Mouse (Mus musculus) heart, adult 2 months (tissue): Measurements from ENCODE around the gene Cldn5.
A peak's percentile ranks its signal among the peaks of the same experiment; 100 is the strongest.

Experiments
- EP300 ChIP-seq: fragments of 200-500 bp; IDR thresholded peaks from 2 replicates; pipeline ENCODE4 v1.6.1; 2011; ENCODE audit warnings: low read depth, low read length, control low read depth; ENCODE audit not compliant: insufficient read depth
- POLR2A ChIP-seq: fragments of 200-500 bp; IDR thresholded peaks from 2 replicates; pipeline ENCODE4 v1.6.1; 2011; ENCODE audit warnings: mild to moderate bottlenecking, low read depth, low read length, control low read depth; ENCODE audit not compliant: insufficient read depth

DNA sequence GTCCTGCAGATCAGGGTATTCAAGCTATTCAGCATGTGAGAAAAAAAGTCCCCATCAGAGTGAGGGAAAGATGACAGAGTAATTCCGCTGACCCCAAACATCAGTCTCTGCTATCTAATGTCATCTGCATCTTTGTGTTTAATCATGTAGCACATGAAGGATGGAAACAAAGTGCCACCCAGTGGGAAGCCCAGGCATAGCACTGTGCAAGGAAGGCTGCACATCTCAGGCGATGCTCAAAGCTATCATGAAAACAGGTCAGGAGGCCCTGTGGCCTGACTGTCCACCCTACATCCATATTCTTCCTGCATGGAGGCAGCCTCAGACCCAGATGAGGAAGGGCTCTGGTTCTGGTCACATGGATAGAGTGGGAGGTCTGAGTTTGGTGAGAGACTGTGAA is 22.2 kb downstream of the Cldn5 start:
- TF ChIP-seq POLR2A, result no peak
- peak; percentile 86 for TF ChIP-seq EP300
